Mouse (Mus musculus) cerebellum, adult 2 months (tissue): ENCODE measurements around the gene Gadl1. TPM values are rescaled to one million over a fixed set of nuclear protein-coding genes. Genes with fewer than 3 reads are reported as not detected.

ENCODE experiments used
- DNase-seq, 2 experiments: peaks; one replicate each; pipeline ENCODE4 v3.0.0; 2021
- H3K27ac ChIP-seq: fragments of 200-500 bp; 2 replicates; pipeline ENCODE4 v1.5.1; 2012; ENCODE audit warnings: low read length, control low read depth, inconsistent platforms; ENCODE audit not compliant: insufficient read depth
- H3K27me3 ChIP-seq: fragments of 200-500 bp; 2 replicates; pipeline ENCODE4 v1.6.1; 2012; ENCODE audit warnings: inconsistent platforms, mild to moderate bottlenecking, low read length, moderate library complexity; ENCODE audit not compliant: control insufficient read depth, insufficient read depth
- H3K4me1 ChIP-seq: fragments of 200-500 bp; 2 replicates; pipeline ENCODE4 v1.6.1; 2011; ENCODE audit warnings: low read length; ENCODE audit not compliant: control insufficient read depth, insufficient read depth
- H3K4me3 ChIP-seq: fragments of 200-500 bp; replicated peaks from 2 replicates; pipeline ENCODE3; 2011; ENCODE audit warnings: mild to moderate bottlenecking, low read depth, low read length, control low read depth; ENCODE audit not compliant: insufficient read depth
- CTCF ChIP-seq: fragments of 200-500 bp; IDR thresholded peaks from 2 replicates; pipeline ENCODE4 v1.5.1; 2011; ENCODE audit warnings: low read depth, mild to moderate bottlenecking, control low read depth, low read length, moderate library complexity, borderline replicate concordance; ENCODE audit not compliant: insufficient read depth
- POLR2A ChIP-seq: fragments of 200-500 bp; IDR thresholded peaks from 2 replicates; pipeline ENCODE4 v1.6.1; 2011; ENCODE audit warnings: low read length, control low read depth, borderline replicate concordance; ENCODE audit not compliant: insufficient read depth
- WGBS: fragments of 180-500 bp; shearing (Covaris S2); methylation state at CpG from one replicate; pipeline ENCODE4 v1.1.7; 2018; 5-methylcytosine and 5-hydroxymethylcytosine counted together
- polyA plus RNA-seq: library from polyadenylated mRNA; depleted of rRNA; stranded (reverse); fragments of >200 nt; gene quantifications from 2 replicates; pipeline ENCODE4 v1.2.3, GENCODE M21; 2012; rRNA removed

The Gadl1 gene
- polyA plus RNA-seq, result 0.27 and 0.31 TPM in 2 replicates

DNA sequence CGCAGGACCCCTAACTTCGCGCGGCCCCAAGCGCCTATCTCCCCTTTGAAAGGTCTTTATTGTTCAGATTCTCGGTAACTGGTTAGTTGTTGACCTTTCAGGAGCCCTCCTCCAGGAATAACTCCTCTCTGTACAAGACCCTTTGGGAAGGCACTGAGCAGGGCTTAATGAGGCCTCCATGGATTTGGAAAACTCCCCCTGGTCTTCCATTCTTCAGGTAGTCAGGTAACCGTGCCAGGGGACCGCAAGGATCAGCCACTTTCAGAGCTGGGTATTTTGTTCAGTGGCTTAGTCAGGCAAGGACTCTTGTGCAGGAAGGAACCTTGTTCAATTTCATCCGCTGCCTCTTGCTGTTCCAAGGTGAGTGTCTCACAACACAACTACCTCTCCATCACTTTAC, at the start of gene Gadl1:
Gene Gadl1, plus strand, starts transcription at position 301 of the 400 bp plus-strand sequence.
- WGBS, result 81% methylated on average over 9 of the region's 9 CpGs
- no peak for DNase-seq
- H3K27me3 ChIP-seq, result no peaks in the 10 kb centered on the region
- no peaks in the 10 kb centered on the region for H3K4me1 ChIP-seq
- TF ChIP-seq CTCF, result no peak
- no peak for TF ChIP-seq POLR2A
- H3K27ac ChIP-seq, result no peak within 1 kb of the TSS
- H3K4me3 ChIP-seq, result no peak within 1 kb of the TSS

DNA sequence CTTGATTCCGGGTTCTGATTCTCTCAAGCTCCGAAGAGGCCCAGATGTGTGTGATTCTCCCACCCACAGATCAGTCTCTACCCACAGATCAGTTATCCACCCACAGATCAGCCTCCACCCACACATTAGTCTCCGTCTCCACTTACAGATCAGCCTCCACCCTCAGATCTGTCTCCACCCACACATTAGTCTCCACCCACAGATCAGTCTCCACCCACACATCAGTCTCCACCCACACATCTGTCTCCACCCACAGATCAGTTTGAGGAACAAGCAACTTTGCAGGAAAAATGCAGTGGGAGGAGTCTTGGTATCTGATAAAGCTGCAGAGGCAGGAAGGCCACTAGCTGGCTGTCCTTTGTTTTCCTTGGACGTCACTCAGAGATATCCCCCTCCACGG, 46.5 kb upstream of the Gadl1 start:
- 72% methylated on average over 5 of the region's 5 CpGs for WGBS
- no peak for TF ChIP-seq POLR2A
- no peak for TF ChIP-seq CTCF
- no peaks in the 10 kb centered on the region; the same call in 1 of the 2 replicates for H3K4me1 ChIP-seq
- H3K27me3 ChIP-seq, result no peaks in the 10 kb centered on the region
- H3K27ac ChIP-seq, result no peak overlapping the region
- no peak overlapping the region for H3K4me3 ChIP-seq
- DNase-seq, result no peak

DNA sequence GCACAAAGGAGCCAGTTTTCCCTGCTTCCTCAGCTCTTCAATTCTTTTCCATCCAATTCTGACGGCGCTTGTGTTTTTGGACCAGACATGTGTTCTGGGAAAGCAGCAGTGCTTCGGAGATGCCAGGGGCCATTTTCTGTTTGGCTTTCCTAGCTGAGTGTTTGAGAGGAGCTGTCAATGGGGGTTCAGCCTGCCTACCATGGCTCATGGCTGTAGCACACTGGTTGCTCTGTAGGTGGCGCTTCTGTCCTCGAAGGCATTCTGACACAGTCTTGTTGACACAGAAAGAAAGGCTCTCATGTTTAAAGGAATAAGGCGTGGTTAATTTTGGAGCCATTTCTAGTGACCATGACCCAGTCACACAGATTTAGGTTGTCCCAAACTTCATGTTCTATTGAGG, 45.9 kb upstream of the Gadl1 start:
- DNase-seq, result no peak

GRCm38 (mm10) chr9:115867277-115867676, 42.0 kb upstream of the Gadl1 start:
- H3K27ac ChIP-seq, result no peak overlapping the region
- TF ChIP-seq POLR2A, result no peak
- TF ChIP-seq CTCF, result no peak
- WGBS, result 29% methylated on average over 2 of the region's 2 CpGs
- DNase-seq, result peak in 1 of 2 experiments; percentile 29
- no peaks in the 10 kb centered on the region for H3K27me3 ChIP-seq
- H3K4me3 ChIP-seq, result no peak overlapping the region
- H3K4me1 ChIP-seq, result no peaks in the 10 kb centered on the region; the same call in 1 of the 2 replicates

More for the DNA sequence above, 45.9 kb upstream of the Gadl1 start:
- Histone ChIP-seq H3K4me1 (no peaks in the 10 kb centered on the region; the same call in 1 of the 2 replicates), H3K27ac (no peak overlapping the region), H3K27me3 (no peaks in the 10 kb centered on the region), H3K4me3 (no peak overlapping the region)
- TF ChIP-seq CTCF, result no peak
- TF ChIP-seq POLR2A, result no peak
- WGBS, result 59% methylated on average over 6 of the region's 6 CpGs

- Histone ChIP-seq H3K4me3 (no peak overlapping the region), H3K27ac (no peak overlapping the region), H3K4me1 (no peaks in the 10 kb centered on the region; the same call in 1 of the 2 replicates), H3K27me3 (no peaks in the 10 kb centered on the region)
- TF ChIP-seq POLR2A (no peak), CTCF (no peak)
- DNase-seq, result no peak
- 84% methylated on average over 13 of the region's 13 CpGs for WGBS
Measured at GRCm38 (mm10) chr9:115870168-115870567, 39.1 kb upstream of the Gadl1 start.

DNA sequence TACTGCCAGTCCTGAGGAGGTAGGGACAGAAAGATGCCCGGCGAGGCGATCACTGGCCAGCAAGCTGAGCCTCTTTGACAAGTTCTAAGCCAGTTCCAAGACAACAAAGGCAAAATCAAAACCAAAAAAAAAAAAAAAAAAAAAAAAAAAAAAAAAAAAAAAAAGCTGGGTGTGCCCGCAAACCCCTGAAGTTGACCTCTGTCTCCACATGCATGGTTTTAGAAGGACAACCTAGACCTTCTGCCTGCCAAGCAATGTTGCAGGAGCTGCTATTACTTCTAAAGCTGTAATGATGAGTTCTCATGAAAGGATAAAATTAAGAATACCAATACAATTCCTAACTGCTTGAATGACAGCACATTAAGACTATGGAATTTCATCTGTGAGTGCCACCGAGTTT, 38.6 kb upstream of the Gadl1 start:
- no peak for TF ChIP-seq CTCF
- TF ChIP-seq POLR2A, result no peak
- WGBS, result 86% methylated on average over 5 of the region's 5 CpGs
- Histone ChIP-seq H3K4me3 (no peak overlapping the region), H3K27me3 (no peaks in the 10 kb centered on the region), H3K4me1 (no peaks in the 10 kb centered on the region; the same call in 1 of the 2 replicates), H3K27ac (no peak overlapping the region)
- DNase-seq, result no peak

DNA sequence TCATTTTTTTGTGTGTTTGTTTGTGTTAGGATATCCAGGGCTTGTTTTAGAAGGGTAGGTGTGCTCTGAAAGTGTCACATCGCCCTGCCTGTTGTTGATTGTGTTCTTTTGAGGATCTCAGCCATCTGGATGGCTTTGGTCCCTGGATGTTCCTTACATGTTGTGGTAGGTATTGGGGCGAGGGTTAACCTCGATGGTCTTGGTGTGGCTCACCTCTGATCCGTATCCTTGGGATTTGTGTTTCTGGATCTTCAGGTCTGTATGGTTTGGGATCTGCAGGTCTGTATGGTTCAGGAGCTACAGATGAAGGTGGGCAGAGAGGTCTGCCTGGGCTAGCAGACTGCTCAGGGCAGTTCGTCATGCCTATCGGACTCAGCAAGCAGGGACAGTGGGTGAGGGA, 28.8 kb upstream of the Gadl1 start:
- Histone ChIP-seq H3K27me3 (no peaks in the 10 kb centered on the region), H3K4me3 (no peak overlapping the region), H3K27ac (no peak overlapping the region), H3K4me1 (no peaks in the 10 kb centered on the region)
- no peak for TF ChIP-seq POLR2A
- no peak for TF ChIP-seq CTCF
- no peak for DNase-seq
- WGBS, result 91% methylated on average over 6 of the region's 6 CpGs

- H3K27me3 ChIP-seq, result no peaks in the 10 kb centered on the region
- no peak overlapping the region for H3K27ac ChIP-seq
- no peak for DNase-seq
- H3K4me1 ChIP-seq, result no peaks in the 10 kb centered on the region
- H3K4me3 ChIP-seq, result no peak overlapping the region
- TF ChIP-seq CTCF (peak; percentile 9; the same call in 1 of the 2 replicates), POLR2A (no peak)
- WGBS, result 91% methylated on average over 3 of the region's 3 CpGs
Measured at GRCm38 (mm10) chr9:115881137-115881536, 28.1 kb upstream of the Gadl1 start.
